Mouse (Mus musculus) thymus, adult 2 months (tissue): Measurements from ENCODE around the gene Def6. TPM values are rescaled to one million over a fixed set of nuclear protein-coding genes. Genes with fewer than 3 reads are reported as not detected.
A peak's percentile ranks its signal among the peaks of the same experiment; 100 is the strongest.
"Not testable (repeated sequence)": the region's sequence is repeated elsewhere in the genome, so short reads cannot be mapped to it uniquely, and the experiment has no call there.

Experiments used
- DNase-seq: peaks from one replicate; pipeline ENCODE4 v3.0.0; 2021
- H3K27ac ChIP-seq: fragments of 200-500 bp; 2 replicates; pipeline ENCODE4 v1.5.1; 2012; ENCODE audit warnings: low read length, control low read depth; ENCODE audit not compliant: control insufficient read depth, insufficient read depth
- H3K27me3 ChIP-seq: fragments of 200-500 bp; 2 replicates; pipeline ENCODE4 v1.6.1; 2012; ENCODE audit warnings: mild to moderate bottlenecking, low read length, moderate library complexity, mixed read lengths; ENCODE audit not compliant: control insufficient read depth, insufficient read depth
- H3K36me3 ChIP-seq: fragments of 200-500 bp; 2 replicates; pipeline ENCODE4 v1.6.1; 2012; ENCODE audit warnings: mild to moderate bottlenecking, low read length, moderate library complexity; ENCODE audit not compliant: control insufficient read depth, insufficient read depth
- H3K4me1 ChIP-seq: fragments of 200-500 bp; replicated peaks from 2 replicates; pipeline ENCODE4 v1.6.1; 2012; ENCODE audit warnings: low read length; ENCODE audit not compliant: control insufficient read depth, insufficient read depth
- H3K4me3 ChIP-seq: fragments of 200-500 bp; 2 replicates; pipeline ENCODE4 v1.5.1; 2012; ENCODE audit warnings: mild to moderate bottlenecking, low read length, control low read depth, moderate library complexity; ENCODE audit not compliant: control insufficient read depth, insufficient read depth
- CTCF ChIP-seq: fragments of 200-500 bp; IDR thresholded peaks from 2 replicates; pipeline ENCODE4 v1.5.1; 2012; ENCODE audit warnings: mild to moderate bottlenecking, control low read depth, low read length, moderate library complexity, borderline replicate concordance; ENCODE audit not compliant: control insufficient read depth, poor library complexity, insufficient read depth; ENCODE audit errors: extremely low read depth
- POLR2A ChIP-seq: fragments of 200-500 bp; IDR thresholded peaks from 2 replicates; pipeline ENCODE4 v1.6.1; 2012; ENCODE audit warnings: mild to moderate bottlenecking, low read length, control low read depth, moderate library complexity; ENCODE audit not compliant: control insufficient read depth, poor library complexity, insufficient read depth; ENCODE audit errors: extremely low read depth
- WGBS: fragments of 180-500 bp; shearing (Covaris S2); methylation state at CpG from one replicate; pipeline ENCODE4 v1.1.7; 2018; 5-methylcytosine and 5-hydroxymethylcytosine counted together
- polyA plus RNA-seq: library from polyadenylated mRNA; depleted of rRNA; stranded (reverse); fragments of >200 nt; gene quantifications from 2 replicates; pipeline ENCODE4 v1.2.3, GENCODE M21; 2012

Def6 gene
- polyA plus RNA-seq, 1 experiment, result 247 TPM

- TF ChIP-seq POLR2A (no peak), CTCF (no peak)
- 91% methylated on average over 9 of the region's 9 CpGs for WGBS
- no peak for DNase-seq
- peaks cover 48% of the 10 kb centered on the region for H3K4me1 ChIP-seq
- no peak overlapping the region for H3K4me3 ChIP-seq
- H3K36me3 ChIP-seq, result peaks cover 33% of the 10 kb centered on the region
- peak overlapping the region; percentile 99 for H3K27ac ChIP-seq
- H3K27me3 ChIP-seq, result no peaks in the 10 kb centered on the region
Observed at GRCm38 (mm10) chr17:28216791-28217190, 9.2 kb downstream of the Def6 start.

DNA sequence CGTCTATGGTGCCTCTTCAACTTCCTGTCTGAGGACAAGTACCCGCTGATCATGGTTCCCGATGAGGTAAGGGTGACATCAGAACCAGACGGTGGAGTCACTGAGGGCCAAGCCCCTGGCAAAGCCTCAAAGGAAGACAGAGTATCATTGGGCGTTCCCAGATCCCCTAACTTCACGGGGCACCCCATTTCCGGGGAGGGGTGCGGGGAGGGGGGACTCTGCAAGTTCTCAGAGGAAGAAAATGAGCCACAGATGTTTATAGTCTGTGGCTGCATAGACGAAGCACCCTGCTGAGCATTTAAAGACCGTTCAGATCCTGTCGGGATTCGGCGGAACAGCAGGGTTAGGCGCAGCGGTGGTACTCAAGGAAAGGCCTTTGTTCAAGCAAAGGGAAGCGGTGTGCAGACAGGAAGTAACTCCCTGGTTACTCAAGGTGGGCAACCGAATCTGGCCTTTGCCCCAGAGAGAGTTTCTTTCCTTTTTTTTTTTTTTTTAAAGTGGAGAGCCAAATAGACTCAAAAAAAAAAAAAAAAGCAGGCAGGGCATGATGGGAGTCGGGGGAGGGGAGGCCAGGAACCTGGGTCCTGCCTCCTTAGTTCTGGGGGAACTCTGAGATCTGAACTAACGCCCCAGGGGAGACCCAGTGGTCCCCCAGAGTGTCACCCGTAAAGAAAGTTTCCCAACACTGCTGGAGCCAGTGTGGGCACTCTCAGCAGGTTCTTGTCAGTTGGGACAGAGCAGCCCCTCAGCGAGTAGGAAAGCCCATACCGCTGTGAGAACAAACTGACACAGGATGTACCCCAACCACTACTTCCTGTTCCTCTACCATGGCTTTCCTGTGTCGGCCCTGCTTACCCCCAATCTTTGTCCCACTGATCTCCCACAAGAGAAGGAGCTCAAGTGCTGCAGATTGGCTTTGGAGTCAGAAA, 10.4 kb downstream of the Def6 start:
- Histone ChIP-seq H3K4me1 (peaks cover 48% of the 10 kb centered on the region), H3K27ac (peak overlapping the region; percentile 99), H3K36me3 (peaks cover 38% of the 10 kb centered on the region), H3K27me3 (no peaks in the 10 kb centered on the region), H3K4me3 (peak overlapping the region; percentile 43)
- peak; percentile 83 for DNase-seq
- 2% methylated on average over 23 of the region's 23 CpGs for WGBS
- TF ChIP-seq CTCF (no peak; the same call in 1 of the 2 replicates), POLR2A (no peak)

- not testable (repeated sequence) for DNase-seq, H3K27me3 ChIP-seq, H3K4me3 ChIP-seq
- peaks cover 49% of the 10 kb centered on the region for H3K4me1 ChIP-seq
- peaks cover 48% of the 10 kb centered on the region for H3K36me3 ChIP-seq
- H3K27ac ChIP-seq, result peak overlapping the region; percentile 51; the same call in 1 of the 2 replicates
- 94% methylated on average over 10 of the region's 10 CpGs for WGBS
Observed at GRCm38 (mm10) chr17:28222463-28222862, 14.9 kb downstream of the Def6 start.

DNA sequence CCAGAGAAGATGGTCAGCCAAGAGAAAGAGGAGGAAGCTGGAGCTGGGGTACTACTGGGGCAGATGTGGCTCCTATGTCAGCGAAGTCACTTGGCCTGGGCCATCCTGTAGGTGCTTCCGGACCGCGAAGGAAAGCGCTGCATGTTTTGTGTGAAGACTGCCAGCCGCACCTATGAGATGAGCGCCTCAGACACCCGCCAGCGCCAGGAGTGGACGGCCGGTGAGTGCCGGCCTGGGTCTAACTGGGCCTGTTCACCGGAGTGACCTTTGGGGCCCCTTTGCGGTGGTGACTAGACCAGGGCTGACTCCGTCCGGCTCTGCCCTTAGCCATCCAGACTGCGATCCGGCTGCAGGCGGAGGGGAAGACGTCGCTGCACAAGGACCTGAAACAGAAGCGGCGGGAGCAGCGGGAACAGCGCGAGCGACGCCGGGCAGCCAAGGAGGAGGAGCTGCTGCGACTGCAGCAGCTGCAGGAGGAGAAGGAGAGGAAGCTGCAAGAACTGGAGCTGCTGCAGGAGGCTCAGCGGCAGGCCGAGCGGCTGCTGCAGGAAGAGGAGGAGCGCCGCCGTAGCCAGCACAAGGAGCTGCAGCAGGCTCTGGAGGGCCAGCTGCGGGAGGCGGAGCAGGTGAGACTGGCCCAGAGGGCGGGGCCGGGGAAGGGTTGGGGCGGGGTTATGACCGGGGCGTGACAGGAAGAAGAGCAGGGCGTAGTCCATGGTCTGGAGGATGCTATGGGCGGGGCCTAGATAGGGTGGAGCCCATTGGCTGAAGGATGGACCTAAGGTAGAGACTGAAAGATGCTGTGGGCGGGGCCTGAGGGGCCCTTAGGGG, 16.2 kb downstream of the Def6 start:
- peaks cover 39% of the 10 kb centered on the region for H3K4me1 ChIP-seq
- H3K27ac ChIP-seq, result peak overlapping the region; percentile 87
- H3K27me3 ChIP-seq, result no peaks in the 10 kb centered on the region
- TF ChIP-seq CTCF (peak; percentile 31; the same call in 1 of the 2 replicates), POLR2A (peak; percentile 69)
- DNase-seq, result peak; percentile 88
- H3K4me3 ChIP-seq, result peak overlapping the region; percentile 53
- WGBS, result 9% methylated on average over 45 of the region's 46 CpGs
- peaks cover 61% of the 10 kb centered on the region for H3K36me3 ChIP-seq

- no peak overlapping the region for H3K4me3 ChIP-seq
- no peak for TF ChIP-seq POLR2A
- no peak for TF ChIP-seq CTCF
- no peak overlapping the region for H3K27ac ChIP-seq
- no peaks in the 10 kb centered on the region for H3K27me3 ChIP-seq
- H3K36me3 ChIP-seq, result peaks cover 59% of the 10 kb centered on the region
- WGBS, result 93% methylated on average over 10 of the region's 10 CpGs
- DNase-seq, result no peak
- H3K4me1 ChIP-seq, result peaks cover 32% of the 10 kb centered on the region
Observed at GRCm38 (mm10) chr17:28224615-28225014, 17.0 kb downstream of the Def6 start.

- Histone ChIP-seq H3K4me3 (no peak overlapping the region), H3K27me3 (no peaks in the 10 kb centered on the region), H3K4me1 (peaks cover 27% of the 10 kb centered on the region), H3K36me3 (peaks cover 47% of the 10 kb centered on the region), H3K27ac (no peak overlapping the region)
- TF ChIP-seq CTCF, result peak; percentile 94
- TF ChIP-seq POLR2A, result 0 out of 2 replicates have a peak, but pooled peaks have one; percentile 11
- DNase-seq, result peak; percentile 94
- WGBS, result 24% methylated on average over 21 of the region's 21 CpGs
Observed at GRCm38 (mm10) chr17:28226014-28226413, 18.4 kb downstream of the Def6 start.
